Mouse (Mus musculus) CD4-positive, CD25-positive, alpha-beta regulatory T cell (primary cell): Measurements from ENCODE around the gene Gm20931. TPM values are rescaled to one million over a fixed set of nuclear protein-coding genes. Genes with fewer than 3 reads are reported as not detected.

Experiments
- polyA plus RNA-seq: library from polyadenylated mRNA; unstranded; fragments of 100-300 nt; shearing (Covaris generic); gene quantifications from one replicate; pipeline ENCODE4 v1.2.1, GENCODE M21; 2017

The Gm20931 gene
- not detected for polyA plus RNA-seq

DNA sequence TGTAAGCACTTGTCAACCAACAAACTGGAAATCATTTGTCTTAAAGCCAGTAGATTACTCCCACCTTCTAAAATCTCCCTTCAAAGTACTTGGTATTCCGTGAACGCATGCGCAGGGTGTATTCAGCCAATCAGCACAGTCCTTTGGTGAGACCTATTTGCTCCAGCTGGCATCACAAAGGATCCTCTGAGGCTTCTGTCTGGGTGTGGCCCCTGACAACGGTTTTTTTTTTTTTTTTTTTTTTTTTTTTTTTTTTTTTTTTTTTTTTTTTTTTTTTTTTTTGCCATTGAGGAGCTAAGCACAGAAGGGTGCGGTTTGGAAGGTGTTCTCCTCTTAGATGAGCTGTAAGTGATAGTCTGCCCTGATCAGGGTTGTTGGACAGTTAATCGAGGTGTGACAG lies at the start of gene Gm20931:
TSS of gene Gm20931 (plus strand) at position 301 of the 400 bp plus-strand sequence.

